Mouse (Mus musculus): ENCODE measurements around the gene Gm49325. TPM values are rescaled to one million over a fixed set of nuclear protein-coding genes. Genes with fewer than 3 reads are reported as not detected.
A peak's percentile ranks its signal among the peaks of the same experiment; 100 is the strongest.

Gene Gm49325
- 10 to 100 TPM; 18.5 to 22.8 TPM for total RNA-seq (2021)

DNA sequence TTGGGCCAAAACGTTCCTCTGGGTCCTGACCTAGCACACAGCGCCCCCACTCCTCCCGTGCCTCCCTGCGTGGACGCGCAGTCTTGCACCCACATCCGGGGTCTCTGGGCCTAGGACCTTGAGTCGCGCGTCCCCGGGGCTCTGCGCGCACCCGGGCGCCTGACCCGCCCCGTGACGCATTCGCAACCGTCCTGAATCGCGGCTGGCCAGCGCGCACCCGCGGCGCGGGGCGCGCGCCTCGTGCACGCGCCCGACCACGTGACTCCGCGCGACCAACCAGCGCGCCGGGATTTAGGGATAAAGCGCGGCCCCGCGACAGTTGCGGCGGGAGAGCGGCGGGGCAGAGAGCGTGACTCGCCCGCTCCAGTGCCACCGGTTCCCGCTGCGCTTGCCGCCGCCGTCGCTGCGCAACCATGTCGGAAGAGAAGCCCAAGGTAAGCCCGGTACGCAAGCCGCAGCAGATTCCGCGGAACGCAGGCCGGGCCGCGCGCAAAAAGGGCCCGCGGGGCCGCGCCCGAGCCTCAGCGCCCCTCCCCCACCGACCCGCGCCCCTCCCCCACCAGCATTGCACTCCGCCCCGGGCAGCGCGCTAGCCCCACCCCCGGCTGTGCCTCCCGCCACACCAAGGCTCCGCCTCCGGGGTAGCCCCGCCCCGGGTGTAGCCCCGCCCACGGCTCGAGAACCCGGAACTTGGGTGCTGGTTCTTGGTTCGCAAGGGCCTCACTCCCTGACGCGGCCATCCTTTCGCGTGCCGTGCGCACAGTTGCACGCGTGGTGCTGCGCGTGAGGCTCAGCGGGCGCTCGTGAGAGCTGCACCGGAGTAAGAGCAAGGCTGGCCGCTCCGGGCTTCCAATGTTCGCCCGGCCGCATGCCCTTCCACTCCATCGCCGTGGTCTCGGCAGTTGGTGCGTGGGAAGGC lies at the start of gene Gm49325, which contains the start of gene Sumo3:
TSS of gene Gm49325 (plus strand) at position 290 of the 919 bp plus-strand sequence.
TSS of gene Sumo3 (plus strand) at position 190 of the 919 bp plus-strand sequence.
- intact Hi-C loops (cut with DNase I) = loop anchor here (5.0 kb wide), 1 partner anchor 89 kb away; the partner anchor contains the start of gene Fam207a
- DNase-seq (ENCODE audit: extremely low spot score in 1 of 2, low spot score in 2 of 2) = peak; percentile 89 to 97

DNA sequence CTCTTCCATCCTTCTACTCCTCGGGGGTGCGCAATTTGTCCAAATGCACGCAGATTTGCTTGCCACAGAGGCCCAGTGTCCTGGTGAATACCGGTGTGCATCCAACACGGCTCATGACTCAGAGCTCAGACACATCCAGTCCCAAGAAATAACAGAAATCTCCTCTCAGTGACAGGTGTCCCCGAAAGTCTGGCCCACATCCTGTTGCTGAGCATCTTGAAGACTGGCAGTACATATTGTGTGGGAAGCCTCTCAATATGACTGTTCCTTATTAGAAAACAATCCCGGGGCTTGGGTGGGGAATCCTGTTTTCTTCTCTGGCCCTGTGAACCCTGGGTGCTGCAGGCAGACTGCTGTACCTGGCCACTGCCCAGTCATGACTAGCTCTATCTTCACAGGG lies 49.4 kb upstream of the Gm49325 start:
- no peak for DNase-seq (ENCODE audit: extremely low spot score in 1 of 2, low spot score in 2 of 2)
- intact Hi-C loops (cut with DNase I) = no loop called here

DNA sequence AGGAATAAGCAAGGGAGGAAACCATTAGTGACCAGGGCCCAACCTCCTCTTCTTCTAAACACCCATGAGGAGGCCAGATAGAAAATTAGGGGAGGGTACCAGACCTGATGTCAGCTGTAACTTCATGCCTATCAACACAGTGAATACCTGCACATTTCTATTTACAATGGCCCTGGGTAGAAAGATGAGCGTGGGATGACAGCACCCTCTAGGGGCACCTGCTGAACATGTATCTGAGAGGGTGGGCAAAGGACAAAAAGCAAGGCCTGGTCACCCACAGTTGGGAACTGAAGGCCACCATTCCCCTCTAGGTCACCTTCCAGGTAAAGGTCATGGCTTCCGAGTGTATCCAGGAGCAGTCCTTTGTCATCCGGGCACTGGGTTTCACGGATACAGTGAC lies 48.4 kb upstream of the Gm49325 start:
- intact Hi-C loops (cut with DNase I) = no loop called here
- no peak for DNase-seq (ENCODE audit: extremely low spot score in 1 of 2, low spot score in 2 of 2)

DNA sequence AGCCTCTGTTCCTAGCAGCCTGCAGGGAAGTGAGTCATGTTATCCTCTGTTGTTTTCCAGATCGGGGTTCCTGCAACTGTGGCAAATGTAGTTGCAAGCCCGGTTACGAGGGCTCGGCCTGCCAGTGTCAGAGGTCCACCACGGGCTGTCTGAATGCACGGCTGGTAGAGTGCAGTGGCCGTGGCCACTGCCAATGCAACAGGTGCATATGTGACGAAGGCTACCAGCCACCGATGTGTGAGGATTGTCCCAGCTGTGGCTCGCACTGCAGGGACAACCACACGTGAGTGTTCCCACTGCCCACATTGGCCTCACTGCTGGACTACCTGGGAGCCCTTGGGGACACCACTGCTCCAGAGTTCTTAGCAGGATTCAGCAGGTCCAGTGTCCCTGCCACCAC lies 45.9 kb upstream of the Gm49325 start:
- intact Hi-C loops (cut with DNase I) = no loop called here
- no peak for DNase-seq (ENCODE audit: extremely low spot score in 1 of 2, low spot score in 2 of 2)

DNA sequence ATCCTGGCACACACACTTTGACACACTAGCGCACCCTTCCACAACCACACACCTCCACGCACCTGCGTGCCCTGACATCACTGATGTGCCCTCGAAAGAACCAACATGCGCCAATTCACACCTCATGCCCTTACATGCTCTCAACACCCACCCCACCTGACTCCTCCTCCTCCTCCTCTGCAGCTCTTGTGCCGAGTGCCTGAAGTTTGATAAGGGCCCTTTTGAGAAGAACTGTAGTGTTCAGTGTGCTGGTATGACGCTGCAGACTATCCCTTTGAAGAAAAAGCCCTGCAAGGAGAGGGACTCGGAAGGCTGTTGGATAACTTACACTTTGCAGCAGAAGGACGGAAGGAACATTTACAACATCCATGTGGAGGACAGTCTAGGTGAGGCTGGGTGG lies 45.2 kb upstream of the Gm49325 start:
- DNase-seq (ENCODE audit: extremely low spot score in 1 of 2, low spot score in 2 of 2) = no peak
- intact Hi-C loops (cut with DNase I) = no loop called here

DNA sequence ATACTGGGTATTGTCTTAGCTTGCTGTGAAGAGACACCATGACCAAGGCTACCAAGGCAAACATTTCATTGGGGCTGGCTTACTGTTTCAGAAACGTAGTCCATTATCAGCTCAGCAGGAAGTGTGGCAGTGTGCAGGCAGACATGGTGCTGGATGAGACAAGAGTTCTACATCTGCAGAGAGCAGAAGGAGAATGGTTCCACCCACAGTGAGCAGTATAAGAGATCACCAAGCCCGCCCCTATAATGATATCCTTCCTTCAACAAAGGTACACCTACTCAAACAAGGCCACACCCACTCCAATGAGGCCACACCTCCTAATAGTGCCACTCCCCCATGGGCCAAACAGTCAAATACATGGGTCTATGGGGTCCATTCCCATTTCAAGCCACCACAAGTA lies 44.5 kb upstream of the Gm49325 start:
- no peak for DNase-seq (ENCODE audit: extremely low spot score in 1 of 2, low spot score in 2 of 2)
- intact Hi-C loops (cut with DNase I) = no loop called here

DNA sequence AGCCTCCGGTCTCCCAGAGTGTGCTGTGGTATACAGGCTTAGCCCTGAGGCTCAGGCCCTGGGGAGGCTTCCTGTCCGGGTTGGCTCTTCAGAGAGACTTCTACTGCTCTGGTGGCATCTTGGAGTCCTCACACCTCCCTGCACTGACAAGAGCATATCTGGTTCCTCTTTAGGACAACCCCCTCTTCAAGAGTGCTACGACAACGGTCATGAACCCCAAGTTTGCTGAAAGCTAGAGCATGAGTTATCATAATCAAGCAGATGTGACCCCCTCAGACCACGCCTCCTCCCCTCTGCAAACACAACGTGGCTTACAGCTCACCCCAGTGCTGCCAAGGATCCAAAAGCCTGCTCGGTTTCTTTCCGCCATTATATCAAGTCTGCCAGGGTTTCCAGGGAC lies 41.0 kb upstream of the Gm49325 start:
- no peak for DNase-seq (ENCODE audit: extremely low spot score in 1 of 2, low spot score in 2 of 2)
- intact Hi-C loops (cut with DNase I) = loop anchor here (5.0 kb wide), 1 partner anchor 48 kb away; the partner anchor contains the start of gene Fam207a

DNA sequence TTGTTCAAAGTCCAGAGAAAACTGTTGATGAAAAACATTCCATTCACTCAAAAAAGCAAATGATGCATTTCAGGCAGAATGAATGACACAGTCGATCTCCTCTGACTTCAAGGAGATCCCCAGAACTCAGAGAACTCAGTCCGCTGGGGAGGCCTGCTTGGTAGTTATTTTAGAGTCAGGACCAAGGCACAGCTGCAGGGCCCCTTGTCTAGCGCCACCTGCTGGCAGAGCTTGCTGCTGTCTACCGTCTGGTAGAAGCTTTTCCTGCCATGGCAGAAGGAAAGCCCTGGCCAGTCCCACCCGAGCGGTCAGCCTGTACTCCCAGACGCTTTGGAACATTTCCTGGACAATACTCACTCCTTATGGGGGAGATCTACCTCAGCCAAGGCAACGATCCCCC lies 39.3 kb upstream of the Gm49325 start:
- peak in 1 of 2 experiments; percentile 88 for DNase-seq (ENCODE audit: extremely low spot score in 1 of 2, low spot score in 2 of 2)
- intact Hi-C loops (cut with DNase I) = loop anchor here (5.0 kb wide), 1 partner anchor 49 kb away; the partner anchor contains the start of gene Fam207a

DNA sequence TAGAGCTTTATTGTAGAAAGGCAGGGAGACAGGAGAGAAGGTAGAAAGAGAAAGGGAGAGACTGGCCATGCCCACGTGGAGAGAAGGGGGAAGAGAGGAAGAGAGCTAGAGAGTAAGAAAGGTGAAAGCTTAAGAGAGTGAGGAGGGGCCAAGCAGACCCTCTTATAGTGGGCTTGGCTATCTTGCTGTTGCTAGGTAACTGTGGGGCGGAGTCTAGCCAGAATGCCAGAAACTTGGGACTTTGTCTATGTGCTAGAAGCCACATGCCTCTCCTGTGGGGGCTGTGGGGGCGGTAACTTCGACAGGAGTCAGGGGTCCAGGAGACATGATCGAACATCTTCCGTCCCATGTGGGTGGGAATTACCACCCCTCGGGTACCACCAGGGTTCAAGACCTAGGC lies 36.5 kb upstream of the Gm49325 start:
- no peak for DNase-seq (ENCODE audit: extremely low spot score in 1 of 2, low spot score in 2 of 2)
- intact Hi-C loops (cut with DNase I) = loop anchor here (5.0 kb wide), 1 partner anchor 52 kb away; the partner anchor contains the start of gene Fam207a

DNA sequence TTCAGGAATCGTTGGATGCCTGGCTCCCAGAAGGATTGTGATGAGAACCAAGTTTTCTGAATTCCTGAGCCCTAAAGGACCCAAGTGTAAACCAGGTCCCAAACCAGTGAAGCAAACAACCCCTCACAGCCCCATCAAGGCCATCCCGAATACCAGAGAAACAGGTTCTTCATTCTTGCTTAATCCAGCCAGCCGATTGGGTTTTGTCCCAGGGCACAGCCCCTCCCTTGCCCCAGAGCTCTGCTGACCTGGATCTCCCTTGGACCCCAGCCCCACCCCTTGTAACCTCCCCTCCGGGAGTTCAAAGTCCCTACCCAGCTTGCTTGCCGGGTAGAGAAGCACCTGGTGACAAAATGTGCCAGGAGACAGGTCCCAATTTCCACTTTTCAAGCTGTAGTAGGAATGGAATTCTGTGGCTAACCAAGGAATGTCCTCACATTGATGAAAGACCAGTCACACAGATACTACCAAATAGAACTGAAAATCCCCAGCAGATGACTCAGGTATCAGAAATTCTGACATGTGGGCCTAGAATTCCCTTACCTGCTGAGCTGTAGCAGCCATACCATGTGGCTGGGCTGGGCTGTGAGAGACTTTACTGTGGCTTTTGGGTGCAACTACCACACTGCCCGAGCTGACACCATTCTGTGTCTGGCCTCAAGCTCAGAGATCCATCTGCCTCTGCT lies 35.9 kb upstream of the Gm49325 start:
- intact Hi-C loops (cut with DNase I) = loop anchor here (5.0 kb wide), 1 partner anchor 53 kb away; the partner anchor contains the start of gene Fam207a
- no peak for DNase-seq (ENCODE audit: extremely low spot score in 1 of 2, low spot score in 2 of 2)

DNA sequence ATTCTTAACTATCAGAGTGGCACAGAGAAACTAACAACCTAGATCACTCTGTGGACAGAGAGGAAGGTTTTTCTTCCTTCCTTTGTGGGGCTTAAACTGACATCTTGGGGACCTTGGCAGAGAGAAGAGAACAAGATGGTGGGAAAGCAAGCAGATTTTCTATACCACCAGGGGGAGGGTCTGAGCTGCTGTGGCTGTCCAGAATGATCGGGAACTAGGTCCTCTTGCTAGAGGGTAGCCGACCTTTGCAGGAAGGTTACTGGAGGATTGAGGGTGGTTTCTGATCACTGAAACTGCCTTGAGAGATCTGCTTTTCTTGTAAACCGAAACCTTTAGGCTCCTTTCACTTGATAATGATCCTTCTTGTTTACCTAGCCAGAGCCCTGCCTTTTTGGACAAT lies 33.8 kb upstream of the Gm49325 start:
- intact Hi-C loops (cut with DNase I) = no loop called here
- no peak for DNase-seq (ENCODE audit: extremely low spot score in 1 of 2, low spot score in 2 of 2)

DNA sequence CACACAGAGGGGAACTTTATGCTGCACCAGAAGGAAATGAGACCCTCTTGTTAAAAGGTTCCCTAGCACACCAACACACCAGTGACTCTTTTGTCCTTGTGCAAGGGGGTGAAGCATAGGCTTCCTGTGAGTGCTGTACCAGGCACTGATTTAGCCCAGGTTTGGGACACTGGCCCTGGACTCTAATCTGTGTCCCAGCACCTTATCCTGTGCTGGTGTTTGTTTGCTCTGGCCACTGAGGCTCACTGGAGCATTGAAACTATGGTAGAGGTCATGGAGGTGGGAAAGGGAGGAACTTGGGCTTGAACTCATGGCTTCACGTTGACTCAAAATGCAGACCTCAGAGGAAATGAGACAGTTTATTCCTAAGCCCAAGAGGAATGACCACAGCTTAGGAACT lies 32.8 kb upstream of the Gm49325 start:
- intact Hi-C loops (cut with DNase I) = no loop called here
- no peak for DNase-seq (ENCODE audit: extremely low spot score in 1 of 2, low spot score in 2 of 2)

DNA sequence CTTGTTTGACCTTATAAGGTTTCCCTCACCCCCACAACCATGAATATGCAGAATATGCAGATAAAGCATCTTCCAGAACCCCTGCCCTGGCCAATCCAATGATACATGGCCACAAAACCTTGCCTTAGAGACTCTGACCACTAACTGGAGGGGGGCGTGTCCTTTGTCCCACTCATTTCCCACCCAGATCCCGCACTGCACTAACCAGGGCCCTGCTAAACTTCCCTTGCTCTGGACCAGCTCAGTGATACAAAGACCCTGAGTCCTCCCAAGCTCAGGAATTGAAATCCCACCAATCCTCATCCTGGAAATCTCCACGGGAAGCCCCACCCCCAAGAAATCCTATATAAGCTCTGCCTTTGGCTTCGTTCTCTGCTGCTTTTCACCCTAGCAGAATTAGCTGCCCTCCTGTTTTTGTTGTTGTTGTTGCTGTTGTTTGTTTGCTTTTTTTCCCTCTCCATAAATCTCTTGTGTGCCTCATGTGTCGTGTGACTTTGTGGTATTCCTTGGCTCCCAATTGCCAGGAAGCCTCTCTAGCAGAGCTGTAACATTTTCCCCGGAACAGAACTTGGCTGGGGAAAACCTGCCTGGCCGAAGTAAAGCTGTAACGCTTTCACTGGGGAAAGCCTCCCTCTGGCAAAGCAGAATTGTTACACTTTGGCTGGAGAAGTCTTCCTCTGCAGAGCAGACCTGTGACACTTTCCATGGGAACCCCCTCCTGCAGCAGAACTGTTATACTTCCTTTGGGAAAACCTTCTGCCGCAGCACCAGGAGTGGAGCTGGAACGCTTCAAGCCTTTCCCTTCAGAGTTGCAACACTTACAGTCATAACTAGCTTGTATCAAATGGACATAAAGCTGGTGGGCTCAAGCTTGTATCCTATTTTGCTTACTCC lies 25.7 kb upstream of the Gm49325 start:
- intact Hi-C loops (cut with DNase I) = loop anchor here (5.0 kb wide), 1 partner anchor 42 kb away; the partner anchor contains the start of gene Ube2g2
- DNase-seq (ENCODE audit: extremely low spot score in 1 of 2, low spot score in 2 of 2) = no peak

DNA sequence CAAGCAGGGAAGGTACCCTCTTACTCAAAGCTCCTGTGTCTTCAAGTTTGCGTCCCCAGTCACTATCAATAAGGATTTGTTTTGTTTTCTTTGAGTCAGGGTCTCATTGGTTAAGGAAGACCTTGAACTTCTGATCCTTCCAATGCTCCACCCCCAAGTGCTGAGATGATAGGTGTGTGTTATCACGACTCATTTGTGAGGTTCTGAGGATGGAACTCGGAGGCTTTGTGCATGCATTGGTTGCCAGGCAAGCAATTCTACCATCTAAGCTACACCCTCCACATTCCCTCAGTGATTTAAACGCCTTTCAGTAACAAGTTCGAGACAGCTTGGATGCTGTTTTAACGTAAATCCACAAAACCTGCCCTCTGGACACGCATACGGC lies 25.0 kb upstream of the Gm49325 start:
- intact Hi-C loops (cut with DNase I) = loop anchor here (5.0 kb wide), 1 partner anchor 41 kb away; the partner anchor contains the start of gene Ube2g2
- no peak for DNase-seq (ENCODE audit: extremely low spot score in 1 of 2, low spot score in 2 of 2)

DNA sequence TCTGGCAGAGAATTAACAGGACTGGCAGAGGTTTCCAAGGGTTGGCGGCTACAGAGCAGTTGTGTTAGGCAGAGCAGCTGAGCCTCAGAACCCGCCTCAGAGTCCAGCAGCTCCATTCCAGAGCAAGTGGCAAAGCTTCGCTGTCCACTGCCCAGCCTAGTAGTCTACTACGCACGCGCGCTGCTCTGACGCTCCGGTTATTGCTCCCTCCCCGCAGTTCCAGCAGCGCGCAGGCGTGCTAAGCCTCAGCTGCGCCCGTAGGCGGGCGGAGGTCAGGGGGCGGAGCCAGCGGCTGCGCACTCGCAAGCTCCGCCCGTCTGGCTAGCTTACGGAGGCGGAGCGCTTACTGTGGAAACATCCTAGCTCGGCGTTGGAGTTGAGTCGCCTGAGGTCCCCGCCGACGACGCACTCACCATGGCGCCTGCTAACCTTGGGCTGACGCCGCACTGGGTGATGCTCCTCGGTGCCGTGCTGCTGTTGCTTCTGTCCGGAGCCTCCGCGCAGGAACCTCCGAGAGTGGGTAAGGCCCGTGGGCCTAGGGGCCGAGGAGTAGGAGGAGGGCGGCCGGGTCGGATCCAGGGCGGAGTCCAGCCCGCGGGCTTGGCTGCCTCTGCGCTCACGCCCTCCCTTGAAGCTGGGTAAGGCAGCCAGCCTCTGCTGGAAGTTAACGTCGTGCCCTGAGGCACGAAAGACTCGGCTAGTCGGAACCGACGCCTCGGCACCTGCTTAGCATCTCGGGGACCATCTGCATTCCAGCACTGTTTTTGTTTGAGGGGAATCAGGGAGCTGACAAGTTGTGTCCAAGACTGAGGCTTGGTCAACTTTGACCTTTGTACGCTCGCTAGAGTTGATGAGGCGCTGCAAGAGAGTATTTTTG lies 24.4 kb upstream of the Gm49325 start, which contains the start of gene Pttg1ip:
TSS of gene Pttg1ip (plus strand) at position 313 of the 877 bp plus-strand sequence.
- intact Hi-C loops (cut with DNase I) = loop anchor here (5.0 kb wide), 1 partner anchor 41 kb away; the partner anchor contains the start of gene Ube2g2
- DNase-seq (ENCODE audit: extremely low spot score in 1 of 2, low spot score in 2 of 2) = peak; percentile 93 to 98

DNA sequence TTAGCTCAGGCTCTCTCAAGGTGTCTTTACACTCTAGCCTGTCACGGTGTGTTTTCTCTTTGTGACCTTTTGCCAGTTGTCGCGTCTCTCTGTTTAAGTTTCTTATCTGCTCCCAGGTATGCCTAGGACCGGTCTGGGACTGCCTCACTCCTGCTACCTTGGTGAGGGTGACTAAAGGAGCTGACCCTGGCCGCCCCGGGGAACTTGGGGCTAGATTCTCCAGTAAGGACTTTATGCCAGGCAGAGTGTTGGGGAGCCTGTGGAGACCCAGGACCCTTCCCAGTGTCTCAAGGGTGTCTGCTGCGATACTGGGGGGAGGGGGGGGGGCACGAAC lies 23.7 kb upstream of the Gm49325 start:
- intact Hi-C loops (cut with DNase I) = loop anchor here (5.0 kb wide), 1 partner anchor 40 kb away; the partner anchor contains the start of gene Ube2g2
- no peak for DNase-seq (ENCODE audit: extremely low spot score in 1 of 2, low spot score in 2 of 2)

DNA sequence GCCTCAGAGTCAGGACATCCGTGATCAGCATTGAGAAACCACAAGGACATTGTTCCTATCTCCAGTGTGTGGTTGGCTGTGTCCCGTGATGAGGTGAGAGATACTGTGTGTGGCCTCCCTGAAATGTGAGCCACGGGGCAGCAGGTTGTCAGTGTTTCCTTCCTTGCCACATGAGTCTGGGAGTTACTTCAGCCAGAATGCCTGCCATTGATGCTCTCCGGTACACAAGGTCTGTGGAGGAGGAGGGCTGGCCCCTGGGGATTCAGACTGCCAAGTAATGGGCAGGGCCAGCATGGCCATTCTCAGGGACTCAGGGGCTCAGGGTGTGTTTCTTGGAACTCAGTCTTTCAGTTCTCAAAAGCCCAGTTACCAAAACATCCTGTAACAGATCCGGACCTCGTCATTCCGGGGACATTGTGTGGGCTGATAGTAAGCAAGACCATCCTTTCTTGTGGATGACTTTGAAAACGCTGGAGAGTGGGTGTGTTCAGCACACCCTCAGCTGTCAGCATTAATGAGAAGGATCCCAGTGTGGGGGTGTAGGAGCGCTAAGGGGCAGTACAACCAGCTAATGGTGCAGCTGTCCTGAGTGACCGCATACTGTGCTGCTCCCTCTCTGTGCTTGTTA lies 22.1 kb upstream of the Gm49325 start:
- peak in 1 of 2 experiments; percentile 71 for DNase-seq (ENCODE audit: extremely low spot score in 1 of 2, low spot score in 2 of 2)
- intact Hi-C loops (cut with DNase I) = loop anchor here (5.0 kb wide), 1 partner anchor 38 kb away; the partner anchor contains the start of gene Ube2g2
